Mouse (Mus musculus): Measurements from ENCODE around the gene Zfp422. TPM values are rescaled to one million over a fixed set of nuclear protein-coding genes. Genes with fewer than 3 reads are reported as not detected.
"Not testable (repeated sequence)": the region's sequence is repeated elsewhere in the genome, so short reads cannot be mapped to it uniquely, and the experiment has no call there.

Zfp422 gene
- polyA plus RNA-seq, 1 experiment from 2014 or later = 359 TPM

DNA sequence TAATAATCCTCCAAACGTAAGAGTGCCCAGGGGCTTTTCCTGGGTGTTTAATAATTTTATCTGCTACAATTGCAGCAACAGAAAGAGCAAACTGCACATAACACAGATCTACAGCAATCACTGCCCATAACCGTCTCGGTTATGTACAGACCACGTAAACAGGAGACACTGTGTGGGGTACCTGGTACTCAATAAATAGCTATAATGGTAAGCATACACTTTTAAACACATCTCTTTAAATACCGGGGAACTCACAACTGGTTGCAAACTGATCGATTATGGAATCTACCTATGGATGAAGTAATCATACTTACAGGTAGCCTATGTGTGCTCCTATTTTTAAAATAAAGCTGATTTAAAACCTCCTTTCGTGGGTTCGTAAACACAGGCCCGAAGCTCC, 704 bp downstream of the Zfp422 start:
- no peaks in the 10 kb centered on the region for H3K27me3 ChIP-seq (ENCODE audit: control insufficient read depth, insufficient read depth, low read length)
- peak overlapping the region; percentile 84 for H3K27ac ChIP-seq (ENCODE audit: low read depth, low read length)
- H3K36me3 ChIP-seq (ENCODE audit: control insufficient read depth, insufficient read depth, low read length) = peaks cover 8% of the 10 kb centered on the region; the same call in 1 of the 2 replicates
- no peaks in the 10 kb centered on the region for H3K9me3 ChIP-seq (ENCODE audit: control insufficient read depth, low read length)
- no peak for DNase-seq (ENCODE audit: low spot score)
- peak overlapping the region; percentile 63 for H3K4me2 ChIP-seq (ENCODE audit: low read depth, low read length, severe bottlenecking)
- 20% methylated on average over 9 of the region's 9 CpGs for WGBS
- ATAC-seq (replicated peaks; ENCODE audit: low FRiP score) = no peak; the same call in 1 of the 2 replicates
- peak overlapping the region; percentile 100 for H3K9ac ChIP-seq (ENCODE audit: low read length)
- H3K4me3 ChIP-seq (ENCODE audit: low read depth, low read length) = peak overlapping the region; percentile 87
- H3K4me1 ChIP-seq (replicated peaks; ENCODE audit: control insufficient read depth, insufficient read depth, low read length) = no peaks in the 10 kb centered on the region; the same call in 1 of the 2 replicates

DNA sequence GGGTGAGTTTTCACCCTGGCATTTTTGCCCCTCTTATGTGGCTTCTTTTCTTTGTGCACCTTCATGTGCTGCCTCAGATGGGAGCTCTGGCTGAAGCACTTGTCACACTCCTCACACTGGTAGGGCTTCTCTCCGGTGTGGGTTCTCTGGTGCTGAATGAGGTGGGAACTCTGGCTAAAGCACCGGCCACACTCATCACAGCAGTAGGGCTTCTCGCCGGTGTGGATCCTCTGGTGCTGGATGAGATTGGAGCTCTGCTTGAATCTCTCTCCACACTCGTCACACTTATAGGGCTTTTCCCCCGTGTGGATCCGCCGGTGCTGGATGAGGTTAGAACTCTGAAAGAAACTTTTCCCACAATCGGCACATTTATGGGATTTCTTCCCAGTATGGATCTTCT, 2.4 kb downstream of the Zfp422 start:
- not testable (repeated sequence) for ATAC-seq (replicated peaks; ENCODE audit: low FRiP score); H3K27ac ChIP-seq (ENCODE audit: low read depth, low read length); H3K9ac ChIP-seq (ENCODE audit: low read length); H3K36me3 ChIP-seq (ENCODE audit: control insufficient read depth, insufficient read depth, low read length); DNase-seq (ENCODE audit: low spot score); H3K27me3 ChIP-seq (ENCODE audit: control insufficient read depth, insufficient read depth, low read length); H3K4me1 ChIP-seq (replicated peaks; ENCODE audit: control insufficient read depth, insufficient read depth, low read length); H3K4me3 ChIP-seq (ENCODE audit: low read depth, low read length); H3K9me3 ChIP-seq (ENCODE audit: control insufficient read depth, low read length); H3K4me2 ChIP-seq (ENCODE audit: low read depth, low read length, severe bottlenecking)
- 97% methylated on average over 9 of the region's 9 CpGs for WGBS

- no peak overlapping the region for H3K4me2 ChIP-seq (ENCODE audit: low read depth, low read length, severe bottlenecking)
- H3K4me1 ChIP-seq (replicated peaks; ENCODE audit: control insufficient read depth, insufficient read depth, low read length) = no peaks in the 10 kb centered on the region; the same call in 1 of the 2 replicates
- peaks cover 6% of the 10 kb centered on the region; the same call in 1 of the 2 replicates for H3K36me3 ChIP-seq (ENCODE audit: control insufficient read depth, insufficient read depth, low read length)
- WGBS = 77% methylated on average over 8 of the region's 8 CpGs
- DNase-seq (ENCODE audit: low spot score) = no peak
- H3K4me3 ChIP-seq (ENCODE audit: low read depth, low read length) = no peak overlapping the region
- ATAC-seq (replicated peaks; ENCODE audit: low FRiP score) = no peak
- H3K9ac ChIP-seq (ENCODE audit: low read length) = no peak overlapping the region
- H3K9me3 ChIP-seq (ENCODE audit: control insufficient read depth, low read length) = no peaks in the 10 kb centered on the region
- no peaks in the 10 kb centered on the region for H3K27me3 ChIP-seq (ENCODE audit: control insufficient read depth, insufficient read depth, low read length)
- H3K27ac ChIP-seq (ENCODE audit: low read depth, low read length) = no peak overlapping the region
These were observed 7.3 kb downstream of the Zfp422 start for GRCm38 (mm10) chr6:116621318-116622023.

DNA sequence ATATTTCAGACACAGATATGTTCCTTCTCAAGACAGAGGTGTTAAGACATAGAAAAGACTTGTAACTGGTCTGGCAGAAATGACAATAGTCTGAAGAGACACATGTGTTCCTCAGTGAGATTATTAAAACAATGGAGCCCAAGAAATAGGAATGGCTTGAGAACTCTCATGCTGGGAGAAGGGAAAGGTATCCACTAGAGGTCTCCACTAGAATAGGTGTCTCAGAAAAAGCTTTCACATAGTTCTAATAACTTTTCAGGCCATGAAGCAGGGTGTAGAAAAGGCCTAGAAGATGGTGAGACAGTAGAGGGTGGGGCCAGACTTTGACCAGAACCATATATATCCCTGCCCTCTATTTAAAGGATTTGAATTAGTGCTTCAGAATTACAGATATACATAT, 10.7 kb downstream of the Zfp422 start:
- Histone ChIP-seq H3K4me3 (ENCODE audit: low read depth, low read length) (no peak overlapping the region), H3K36me3 (ENCODE audit: control insufficient read depth, insufficient read depth, low read length) (no peaks in the 10 kb centered on the region), H3K9me3 (ENCODE audit: control insufficient read depth, low read length) (no peaks in the 10 kb centered on the region), H3K27ac (ENCODE audit: low read depth, low read length) (no peak overlapping the region), H3K4me1 (replicated peaks; ENCODE audit: control insufficient read depth, insufficient read depth, low read length) (no peaks in the 10 kb centered on the region), H3K4me2 (ENCODE audit: low read depth, low read length, severe bottlenecking) (no peak overlapping the region), H3K9ac (ENCODE audit: low read length) (no peak overlapping the region), H3K27me3 (ENCODE audit: control insufficient read depth, insufficient read depth, low read length) (no peaks in the 10 kb centered on the region)
- ATAC-seq (replicated peaks; ENCODE audit: low FRiP score) (no peak), DNase-seq (ENCODE audit: low spot score) (no peak)

DNA sequence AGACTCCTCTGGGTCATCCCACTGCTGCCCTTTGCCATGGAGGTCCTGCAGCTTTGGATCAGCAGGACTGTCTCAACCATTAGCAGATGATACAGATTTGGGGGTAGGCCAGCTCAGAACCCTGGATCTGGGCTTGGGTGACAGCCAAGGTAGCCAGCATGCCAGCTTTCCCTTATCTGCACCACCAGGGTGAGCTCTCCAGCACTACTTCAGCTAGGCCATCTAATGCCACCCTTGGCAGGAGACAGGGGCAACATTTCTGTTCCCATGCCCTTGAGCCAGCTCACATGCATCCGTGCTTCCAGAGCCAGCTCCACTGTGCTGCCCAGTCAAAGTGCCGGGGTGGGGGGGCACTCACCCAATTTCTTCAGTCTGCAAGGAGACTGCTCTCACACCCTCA, 13.1 kb downstream of the Zfp422 start:
- WGBS = 87% methylated on average over 2 of the region's 2 CpGs
- Histone ChIP-seq H3K9ac (ENCODE audit: low read length) (no peak overlapping the region), H3K27me3 (ENCODE audit: control insufficient read depth, insufficient read depth, low read length) (no peaks in the 10 kb centered on the region), H3K36me3 (ENCODE audit: control insufficient read depth, insufficient read depth, low read length) (no peaks in the 10 kb centered on the region), H3K27ac (ENCODE audit: low read depth, low read length) (no peak overlapping the region), H3K4me1 (replicated peaks; ENCODE audit: control insufficient read depth, insufficient read depth, low read length) (no peaks in the 10 kb centered on the region), H3K4me3 (ENCODE audit: low read depth, low read length) (no peak overlapping the region), H3K9me3 (ENCODE audit: control insufficient read depth, low read length) (no peaks in the 10 kb centered on the region), H3K4me2 (ENCODE audit: low read depth, low read length, severe bottlenecking) (no peak overlapping the region)
- no peak for ATAC-seq (replicated peaks; ENCODE audit: low FRiP score)
- no peak for DNase-seq (ENCODE audit: low spot score)

GRCm38 (mm10) chr6:116607230-116607629, 21.6 kb downstream of the Zfp422 start:
- ATAC-seq (replicated peaks; ENCODE audit: low FRiP score) (no peak), DNase-seq (ENCODE audit: low spot score) (no peak)
- Histone ChIP-seq H3K4me3 (ENCODE audit: low read depth, low read length) (no peak overlapping the region), H3K4me1 (replicated peaks; ENCODE audit: control insufficient read depth, insufficient read depth, low read length) (no peaks in the 10 kb centered on the region), H3K27me3 (ENCODE audit: control insufficient read depth, insufficient read depth, low read length) (no peaks in the 10 kb centered on the region), H3K9ac (ENCODE audit: low read length) (no peak overlapping the region), H3K9me3 (ENCODE audit: control insufficient read depth, low read length) (no peaks in the 10 kb centered on the region), H3K27ac (ENCODE audit: low read depth, low read length) (no peak overlapping the region), H3K36me3 (ENCODE audit: control insufficient read depth, insufficient read depth, low read length) (no peaks in the 10 kb centered on the region), H3K4me2 (ENCODE audit: low read depth, low read length, severe bottlenecking) (no peak overlapping the region)
- WGBS = 52% methylated on average over 4 of the region's 4 CpGs

DNA sequence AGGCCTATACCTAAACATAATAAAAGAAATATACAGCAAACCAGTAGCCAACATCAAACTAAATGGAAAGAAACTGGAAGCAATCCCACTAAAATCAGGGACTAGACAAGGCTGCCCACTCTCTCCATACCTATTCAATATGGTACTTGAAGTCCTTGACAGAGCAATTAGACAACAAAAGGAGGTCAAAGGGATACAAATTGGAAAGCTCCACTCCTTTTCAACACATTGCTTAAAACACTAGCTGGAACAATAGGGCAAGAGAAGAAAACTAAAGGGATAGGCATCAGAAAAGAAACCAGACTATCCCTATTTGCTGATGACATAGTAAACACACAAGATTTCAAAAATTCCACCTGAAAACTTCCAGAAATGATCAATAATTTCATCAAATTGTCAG, 27.8 kb downstream of the Zfp422 start:
- DNase-seq (ENCODE audit: low spot score) = not testable (repeated sequence)

GRCm38 (mm10) chr6:116584095-116584494, 44.7 kb downstream of the Zfp422 start, which contains the start of gene Olfr215:
Gene Olfr215 (minus strand): TSS chr6:116584195.
- Histone ChIP-seq H3K9ac (ENCODE audit: low read length) (no peak within 1 kb of the TSS), H3K36me3 (ENCODE audit: control insufficient read depth, insufficient read depth, low read length) (no peaks in the 10 kb centered on the region), H3K4me2 (ENCODE audit: low read depth, low read length, severe bottlenecking) (no peak within 1 kb of the TSS), H3K4me3 (ENCODE audit: low read depth, low read length) (no peak within 1 kb of the TSS), H3K27me3 (ENCODE audit: control insufficient read depth, insufficient read depth, low read length) (no peaks in the 10 kb centered on the region), H3K27ac (ENCODE audit: low read depth, low read length) (no peak within 1 kb of the TSS), H3K4me1 (replicated peaks; ENCODE audit: control insufficient read depth, insufficient read depth, low read length) (no peaks in the 10 kb centered on the region), H3K9me3 (ENCODE audit: control insufficient read depth, low read length) (no peaks in the 10 kb centered on the region)
- WGBS = 64% methylated on average over 4 of the region's 4 CpGs
- no peak for DNase-seq (ENCODE audit: low spot score)
- no peak for ATAC-seq (replicated peaks; ENCODE audit: low FRiP score)

More for the DNA sequence above, 27.8 kb downstream of the Zfp422 start:
- not testable (repeated sequence) for H3K4me2 ChIP-seq (ENCODE audit: low read depth, low read length, severe bottlenecking); H3K27ac ChIP-seq (ENCODE audit: low read depth, low read length); H3K36me3 ChIP-seq (ENCODE audit: control insufficient read depth, insufficient read depth, low read length); ATAC-seq (replicated peaks; ENCODE audit: low FRiP score); H3K27me3 ChIP-seq (ENCODE audit: control insufficient read depth, insufficient read depth, low read length); H3K9ac ChIP-seq (ENCODE audit: low read length); H3K4me3 ChIP-seq (ENCODE audit: low read depth, low read length); H3K9me3 ChIP-seq (ENCODE audit: control insufficient read depth, low read length); H3K4me1 ChIP-seq (replicated peaks; ENCODE audit: control insufficient read depth, insufficient read depth, low read length)
